Comparison of ENCODE assay signal across 22 mouse cellular contexts in the genomic region with DNA sequence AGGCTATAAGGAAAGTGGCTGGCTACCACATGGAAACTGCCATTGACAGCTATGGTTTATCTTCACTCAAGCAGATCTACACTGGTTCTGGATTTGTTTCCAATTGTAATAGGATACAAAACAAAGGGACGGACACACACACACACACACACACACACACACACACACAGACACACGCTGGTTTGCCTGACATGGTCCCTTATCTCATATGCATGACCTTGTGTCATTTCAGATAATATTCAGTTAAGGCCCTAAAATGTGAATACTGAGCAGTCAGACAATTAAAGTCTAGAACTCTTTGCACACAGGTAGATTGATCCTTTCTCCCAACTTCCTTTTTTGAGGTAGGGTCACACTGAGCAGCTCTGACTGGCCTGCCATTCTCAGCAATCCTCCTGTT.
A peak's percentile ranks its signal among the peaks of the same experiment; 100 is the strongest.
DNase-seq lines count a peak whose midpoint lies in the region; ATAC-seq lines count a peak whose summit lies in the region.
"Had no signal": no experiment of that assay in that cellular context is flagged by ENCODE, and none has a peak within 500 bp of the region (broad histone marks: within the 10 kb centered on the region; RNA-seq: fewer than 3 reads in every experiment).

No protein-coding gene starts in this region.

- H3K4me2 ChIP-seq in midbrain, embryonic 14.5 days (ENCODE audit: low read length), result no peak overlapping the region
- no peak overlapping the region for H3K4me2 ChIP-seq in midbrain, embryonic 13.5 days (replicated peaks)
- H3K4me2 ChIP-seq in liver, embryonic 12.5 days, result 0 out of 2 replicates have a peak overlapping the region, but pooled peaks have one; percentile 19
- H3K4me2 ChIP-seq: limb, embryonic 13.5 days; lung, embryonic 15.5 days had no signal

- no peaks in the 10 kb centered on the region for H3K36me3 ChIP-seq in midbrain, embryonic 14.5 days (ENCODE audit: control insufficient read depth, insufficient read depth, low read length)
- H3K36me3 ChIP-seq in midbrain, embryonic 13.5 days, result no peaks in the 10 kb centered on the region
- no peaks in the 10 kb centered on the region for H3K36me3 ChIP-seq in liver, embryonic 12.5 days
- H3K36me3 ChIP-seq: limb, embryonic 13.5 days; lung, embryonic 15.5 days had no signal

- H3K27me3 ChIP-seq in midbrain, embryonic 14.5 days (ENCODE audit: control insufficient read depth, insufficient read depth, low read length), result no peaks in the 10 kb centered on the region
- no peaks in the 10 kb centered on the region for H3K27me3 ChIP-seq in midbrain, embryonic 13.5 days
- H3K27me3 ChIP-seq in liver, embryonic 12.5 days (replicated peaks), result no peaks in the 10 kb centered on the region
- H3K27me3 ChIP-seq: limb, embryonic 13.5 days; lung, embryonic 15.5 days had no signal

- no peak overlapping the region for H3K9ac ChIP-seq in midbrain, embryonic 14.5 days (replicated peaks; ENCODE audit: low read length)
- no peak overlapping the region for H3K9ac ChIP-seq in midbrain, embryonic 13.5 days (replicated peaks)
- H3K9ac ChIP-seq in liver, embryonic 12.5 days, result no peak overlapping the region
- H3K9ac ChIP-seq: limb, embryonic 13.5 days; lung, embryonic 15.5 days had no signal

- WGBS in midbrain, embryonic 14.5 days, result 82% methylated on average over 2 of the region's 2 CpGs
- 75% methylated on average over 2 of the region's 2 CpGs for WGBS in midbrain, embryonic 13.5 days
- 15% methylated on average over 2 of the region's 2 CpGs for WGBS in liver, embryonic 12.5 days (ENCODE audit: insufficient replicate concordance)

- DNase-seq in midbrain, embryonic 14.5 days, result no peak
- DNase-seq in c-Kit-positive CD71-positive TER-119-positive erythroid progenitor cells, embryonic 14.5 days (ENCODE audit: low spot score), result peak; percentile 51
- DNase-seq in kidney, postnatal 4 days, result no peak
- no peak for DNase-seq in adrenal gland, postnatal 10 days
- DNase-seq: adrenal gland, postnatal 25 days; cerebellum, adult 2 months; cerebellum, postnatal 36 days; heart, adult 18-20 months; heart, postnatal 36 days; kidney, adult 2 months; kidney, postnatal 14 days; layer of hippocampus, adult 9-11 months; lung, postnatal 4 days; thymus, postnatal 25 days had no signal

- H3K4me1 ChIP-seq in midbrain, embryonic 14.5 days (ENCODE audit: control insufficient read depth, insufficient read depth, low read length), result peaks cover 49% of the 10 kb centered on the region
- peaks cover 47% of the 10 kb centered on the region for H3K4me1 ChIP-seq in midbrain, embryonic 13.5 days (replicated peaks)
- peaks cover 45% of the 10 kb centered on the region for H3K4me1 ChIP-seq in liver, embryonic 12.5 days

- no peak overlapping the region for H3K4me3 ChIP-seq in midbrain, embryonic 14.5 days (replicated peaks; ENCODE audit: low read depth, low read length)
- no peak overlapping the region for H3K4me3 ChIP-seq in midbrain, embryonic 13.5 days (replicated peaks)
- H3K4me3 ChIP-seq in liver, embryonic 12.5 days, result no peak overlapping the region
- H3K4me3 ChIP-seq: forebrain, embryonic 10.5 days; limb, embryonic 13.5 days; lung, embryonic 15.5 days had no signal

- H3K27ac ChIP-seq in midbrain, embryonic 14.5 days (replicated peaks; ENCODE audit: low read depth, low read length), result peak overlapping the region; percentile 90; the same call in 1 of the 2 replicates
- no peak overlapping the region for H3K27ac ChIP-seq in midbrain, embryonic 13.5 days
- no peak overlapping the region for H3K27ac ChIP-seq in liver, embryonic 12.5 days
- H3K27ac ChIP-seq: forebrain, embryonic 10.5 days; limb, embryonic 13.5 days; lung, embryonic 15.5 days had no signal

- H3K9me3 ChIP-seq in midbrain, embryonic 14.5 days (ENCODE audit: control insufficient read depth, low read length), result no peaks in the 10 kb centered on the region
- H3K9me3 ChIP-seq in midbrain, embryonic 13.5 days, result no peaks in the 10 kb centered on the region
- H3K9me3 ChIP-seq in liver, embryonic 12.5 days (replicated peaks), result no peaks in the 10 kb centered on the region
- H3K9me3 ChIP-seq: forebrain, embryonic 10.5 days; limb, embryonic 13.5 days; lung, embryonic 15.5 days had no signal

- no peak for ATAC-seq in midbrain, embryonic 14.5 days (ENCODE audit: low FRiP score, low TSS enrichment)
- no peak for ATAC-seq in midbrain, embryonic 13.5 days
- ATAC-seq in liver, embryonic 12.5 days, result peak; percentile 55; the same call in 1 of the 2 replicates
- ATAC-seq in megakaryocyte-erythroid progenitor cell, adult 5-6 weeks (replicated peaks; ENCODE audit: low FRiP score, low TSS enrichment, poor library complexity, severe bottlenecking), result peak; percentile 54
- ATAC-seq: activated CD4-positive, CD25-positive, alpha-beta regulatory T cell, adult 4 months; inflammation-experienced regulatory T-cells, adult 6 months had no signal

Comparison
In these comparisons a context has a peak if more than half of its experiments do, and no peak if none do; other contexts are left out.
1. ATAC-seq: peak in liver, embryonic 12.5 days (single experiment) and megakaryocyte-erythroid progenitor cell, adult 5-6 weeks (single experiment); none in midbrain, embryonic 14.5 days (single experiment) and midbrain, embryonic 13.5 days (single experiment).